Mouse (Mus musculus) left cerebral cortex, postnatal 4 days (tissue): ENCODE data around the gene Dennd4b. TPM values are rescaled to one million over a fixed set of nuclear protein-coding genes. Genes with fewer than 3 reads are reported as not detected.

Source experiments
- microRNA-seq: library from miRNA; unstranded; fragments of <30 nt; microRNA quantifications from one replicate; pipeline ENCODE4 v1.2.0, GENCODE M21; 2022
- total RNA-seq, 2 experiments: library from RNA; stranded (reverse); gene quantifications; 2 replicates each; pipeline ENCODE4 v1.2.3; 2021

Dennd4b gene
- total RNA-seq, 2 experiments from 2014 or later = 29.8 to 29.9 TPM

Small RNA genes within 50 kb of the gene (microRNA-seq; reads per million reads assigned to microRNA genes)
- not detected for gene Mir7012

Other genes starting within 250 kb of the Dennd4b start
- gene 4933434E20Rik, start 213.5 kb upstream of the Dennd4b start, total RNA-seq = 10 to 100 TPM; 72.3 to 83.5 TPM
- 100 to 1,000 TPM; 212 to 217 TPM for gene Ubap2l, start 212.6 kb upstream of the Dennd4b start, total RNA-seq
- 100 to 1,000 TPM; 291 to 310 TPM for gene Tpm3, start 192.5 kb upstream of the Dennd4b start, total RNA-seq
- under 1 TPM; 0.46 to 0.50 TPM for gene Nup210l, start 161.1 kb upstream of the Dennd4b start, total RNA-seq
- gene Rps27, start 51.5 kb upstream of the Dennd4b start, total RNA-seq = 1,000 to 10,000 TPM; 1,145 to 1,256 TPM
- gene Rab13, start 51.5 kb upstream of the Dennd4b start, total RNA-seq = 10 to 100 TPM; 11.5 to 12.1 TPM
- 10 to 100 TPM; 42.7 to 53.0 TPM for gene Jtb, start 33.6 kb upstream of the Dennd4b start, total RNA-seq
- gene Creb3l4, start 21.7 kb upstream of the Dennd4b start, total RNA-seq = under 1 TPM; 0.24 to 0.28 TPM
- gene Slc39a1, start 17.0 kb upstream of the Dennd4b start, total RNA-seq = 10 to 100 TPM; 41.2 TPM
- 10 to 100 TPM; 29.6 to 31.4 TPM for gene Crtc2, start 11.0 kb upstream of the Dennd4b start, total RNA-seq
- gene Gatad2b, start 28.0 kb downstream of the Dennd4b start, total RNA-seq = 100 to 1,000 TPM; 101 to 117 TPM
- 10 to 100 TPM; 25.8 to 26.3 TPM for gene Slc27a3, start 124.8 kb downstream of the Dennd4b start, total RNA-seq
- 10 to 100 TPM; 71.0 to 73.8 TPM for gene Ints3, start 168.4 kb downstream of the Dennd4b start, total RNA-seq
- 1 to 10 TPM; 3.1 to 3.8 TPM for gene Npr1, start 200.7 kb downstream of the Dennd4b start, total RNA-seq
- gene Ilf2, start 210.9 kb downstream of the Dennd4b start, total RNA-seq = 100 to 1,000 TPM; 155 to 161 TPM
- 10 to 100 TPM; 35.4 to 37.2 TPM for gene Snapin, start 225.8 kb downstream of the Dennd4b start, total RNA-seq
- 100 to 1,000 TPM; 193 to 199 TPM for gene Chtop, start 244.3 kb downstream of the Dennd4b start, total RNA-seq
- gene S100a1, start 249.2 kb downstream of the Dennd4b start, total RNA-seq = 10 to 100 TPM; 25.2 to 25.4 TPM
- 10 to 100 TPM in 1 of 2 experiments, 1 to 10 TPM in 1; 9.7 to 12.2 TPM for gene S100a13, start 249.2 kb downstream of the Dennd4b start, total RNA-seq